Mouse (Mus musculus) kidney, postnatal 0 days (tissue): Measurements from ENCODE around the gene Adgrb2. TPM values are rescaled to one million over a fixed set of nuclear protein-coding genes. Genes with fewer than 3 reads are reported as not detected.

Experiments
- ATAC-seq: fragments of 200-750 bp; cut with Nextera tagmentation; replicated peaks from 2 replicates; pipeline ENCODE4 v1.8.0; 2017; ENCODE audit warnings: low read depth, moderate number of reproducible peaks, moderate TSS enrichment, moderate library complexity; ENCODE audit not compliant: low FRiP score
- DNase-seq: peaks from one replicate; pipeline ENCODE4 v3.0.0-alpha.2; 2016; ENCODE audit warnings: low spot score
- H3K27ac ChIP-seq: fragments of 300-500 bp; sonication (generic); 2 replicates; pipeline ENCODE4 v1.5.1; 2014; ENCODE audit warnings: mild to moderate bottlenecking
- H3K27me3 ChIP-seq: fragments of 300-500 bp; sonication (generic); 2 replicates; pipeline ENCODE4 v1.6.1; 2014; ENCODE audit warnings: low read length, mixed read lengths; ENCODE audit not compliant: insufficient read depth
- H3K36me3 ChIP-seq: fragments of 300-500 bp; sonication (generic); 2 replicates; pipeline ENCODE4 v1.6.1; 2014; ENCODE audit warnings: low read length, mixed read lengths; ENCODE audit not compliant: insufficient read depth
- H3K4me1 ChIP-seq: fragments of 300-500 bp; sonication (generic); replicated peaks from 2 replicates; pipeline ENCODE4 v1.6.1; 2014; ENCODE audit warnings: antibody characterized with exemption, low read length, mixed read lengths; ENCODE audit not compliant: insufficient read depth
- H3K4me2 ChIP-seq: fragments of 300-500 bp; sonication (generic); 2 replicates; pipeline ENCODE4 v1.6.1; 2014; ENCODE audit warnings: mild to moderate bottlenecking, low read length, moderate library complexity, mixed read lengths
- H3K4me3 ChIP-seq: fragments of 300-500 bp; sonication (generic); replicated peaks from 2 replicates; pipeline ENCODE4 v1.5.1; 2014; ENCODE audit warnings: low read depth, low read length
- H3K9ac ChIP-seq: fragments of 300-500 bp; sonication (generic); 2 replicates; pipeline ENCODE4 v1.6.1; 2014; ENCODE audit warnings: low read depth, low read length
- H3K9me3 ChIP-seq: fragments of 300-500 bp; sonication (generic); replicated peaks from 2 replicates; pipeline ENCODE4 v1.6.1; 2016; ENCODE audit warnings: low read length, inconsistent platforms, mixed read lengths
- CTCF ChIP-seq: IDR thresholded peaks from 2 replicates; pipeline ENCODE4 v1.5.1; 2016; ENCODE audit warnings: antibody characterized with exemption, low read depth, mild to moderate bottlenecking, moderate library complexity
- WGBS: fragments of 180-500 bp; shearing (Covaris S2); extraction: QIAGEN DNeasy Blood & Tissue Kit; methylation state at CpG from one replicate; pipeline ENCODE4 v1.1.7; 2014; 5-methylcytosine and 5-hydroxymethylcytosine counted together
- polyA plus RNA-seq: library from polyadenylated mRNA; unstranded; fragments of >200 nt; fragmentation: Nextera tagmentation; extraction: Ambion mirVana; gene quantifications from 2 replicates; pipeline ENCODE4 v1.2.1, GENCODE M21; 2015

Adgrb2 gene
- polyA plus RNA-seq, 1 experiment from 2014 or later = 1.8 TPM

DNA sequence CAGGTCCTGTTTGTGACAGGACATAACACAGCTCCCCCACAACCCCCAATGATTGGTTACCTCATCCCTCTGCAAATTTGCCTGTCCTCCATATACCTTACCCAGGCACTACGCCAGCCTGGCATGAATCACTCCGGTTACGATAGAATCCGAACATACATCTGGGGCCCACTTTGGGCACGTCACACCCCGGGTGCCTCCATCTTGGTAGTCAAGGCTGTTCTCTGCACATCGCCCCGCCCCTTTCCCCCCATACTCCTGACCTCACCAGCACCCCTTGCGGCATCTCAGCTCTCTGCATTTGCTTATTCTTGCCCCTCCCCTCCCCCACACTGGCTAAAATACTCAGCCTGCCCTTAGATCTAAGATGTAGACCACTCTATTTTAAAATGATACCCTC lies 20.9 kb downstream of the Adgrb2 start:
- 70% methylated on average over 9 of the region's 9 CpGs for WGBS

GRCm38 (mm10) chr4:130006533-130006932 lies 21.9 kb downstream of the Adgrb2 start:
- TF ChIP-seq CTCF = no peak
- Histone ChIP-seq H3K27me3 (no peaks in the 10 kb centered on the region), H3K36me3 (no peaks in the 10 kb centered on the region), H3K4me1 (peaks cover 8% of the 10 kb centered on the region), H3K4me2 (peak overlapping the region; percentile 51), H3K9me3 (no peaks in the 10 kb centered on the region), H3K4me3 (0 out of 2 replicates have a peak overlapping the region, but pooled peaks have one; percentile 9), H3K27ac (no peak overlapping the region), H3K9ac (no peak overlapping the region)
- 9% methylated on average over 25 of the region's 25 CpGs for WGBS
- DNase-seq (peak; percentile 39), ATAC-seq (no peak)

More for the DNA sequence above, 20.9 kb downstream of the Adgrb2 start:
- peak; percentile 24; the same call in 1 of the 2 replicates for TF ChIP-seq CTCF
- no peak overlapping the region for H3K4me2 ChIP-seq
- peak; percentile 40 for DNase-seq
- H3K4me3 ChIP-seq = no peak overlapping the region
- H3K36me3 ChIP-seq = no peaks in the 10 kb centered on the region
- peaks cover 12% of the 10 kb centered on the region for H3K4me1 ChIP-seq
- ATAC-seq = no peak
- no peak overlapping the region for H3K9ac ChIP-seq
- no peaks in the 10 kb centered on the region for H3K27me3 ChIP-seq
- H3K27ac ChIP-seq = no peak overlapping the region
- no peaks in the 10 kb centered on the region for H3K9me3 ChIP-seq

DNA sequence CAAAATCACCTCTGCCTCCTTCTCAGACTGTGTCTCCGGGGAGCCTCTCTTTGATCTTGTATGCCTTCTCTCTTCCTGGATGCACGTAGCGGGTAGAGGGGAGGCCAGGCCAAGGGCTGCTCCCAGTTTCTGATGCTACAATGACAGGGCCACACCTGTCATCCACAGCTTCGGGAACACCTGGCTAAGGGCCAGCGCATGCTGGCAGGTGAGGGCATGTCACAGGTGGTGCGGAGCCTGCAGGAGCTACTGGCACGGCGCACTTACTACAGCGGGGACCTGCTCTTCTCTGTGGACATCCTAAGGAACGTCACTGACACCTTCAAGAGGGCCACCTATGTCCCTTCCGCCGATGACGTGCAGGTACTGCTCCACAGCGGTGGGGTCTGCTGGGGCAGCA lies 24.4 kb downstream of the Adgrb2 start:
- Histone ChIP-seq H3K4me3 (no peak overlapping the region), H3K36me3 (no peaks in the 10 kb centered on the region), H3K4me1 (no peaks in the 10 kb centered on the region), H3K4me2 (no peak overlapping the region), H3K9me3 (no peaks in the 10 kb centered on the region), H3K9ac (no peak overlapping the region), H3K27ac (no peak overlapping the region), H3K27me3 (no peaks in the 10 kb centered on the region)
- ATAC-seq (no peak), DNase-seq (no peak)
- WGBS = 80% methylated on average over 14 of the region's 14 CpGs
- TF ChIP-seq CTCF = no peak

GRCm38 (mm10) chr4:130010723-130011122 lies 26.1 kb downstream of the Adgrb2 start:
- DNase-seq (no peak), ATAC-seq (no peak)
- 79% methylated on average over 4 of the region's 4 CpGs for WGBS
- H3K27me3 ChIP-seq = no peaks in the 10 kb centered on the region
- H3K9me3 ChIP-seq = no peaks in the 10 kb centered on the region
- H3K9ac ChIP-seq = no peak overlapping the region
- H3K4me1 ChIP-seq = no peaks in the 10 kb centered on the region
- no peaks in the 10 kb centered on the region for H3K36me3 ChIP-seq
- no peak overlapping the region for H3K27ac ChIP-seq
- TF ChIP-seq CTCF = no peak
- no peak overlapping the region for H3K4me3 ChIP-seq
- no peak overlapping the region for H3K4me2 ChIP-seq

DNA sequence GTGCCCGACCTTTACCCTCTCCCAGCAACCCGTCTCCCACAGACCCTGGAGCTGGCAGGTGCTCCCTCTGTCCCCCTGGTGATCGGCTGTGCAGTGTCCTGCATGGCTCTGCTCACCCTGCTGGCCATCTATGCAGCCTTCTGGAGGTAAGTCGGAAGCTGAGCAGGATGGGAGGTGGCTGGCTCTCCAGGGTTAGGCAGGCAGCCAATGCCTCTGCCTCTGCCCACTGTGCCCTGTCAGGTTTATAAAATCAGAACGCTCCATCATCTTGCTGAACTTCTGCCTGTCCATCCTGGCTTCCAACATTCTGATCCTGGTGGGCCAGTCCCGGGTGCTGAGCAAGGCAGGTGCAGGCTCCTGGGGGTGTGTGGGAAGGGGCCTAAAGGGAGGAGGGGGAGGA lies 27.6 kb downstream of the Adgrb2 start:
- no peak overlapping the region for H3K4me3 ChIP-seq
- no peak overlapping the region for H3K27ac ChIP-seq
- no peaks in the 10 kb centered on the region for H3K4me1 ChIP-seq
- H3K27me3 ChIP-seq = no peaks in the 10 kb centered on the region
- ATAC-seq (no peak), DNase-seq (no peak)
- no peak overlapping the region for H3K9ac ChIP-seq
- WGBS = 72% methylated on average over 6 of the region's 6 CpGs
- TF ChIP-seq CTCF = no peak
- H3K9me3 ChIP-seq = no peaks in the 10 kb centered on the region
- no peak overlapping the region for H3K4me2 ChIP-seq
- H3K36me3 ChIP-seq = no peaks in the 10 kb centered on the region

GRCm38 (mm10) chr4:130013111-130013510 lies 28.4 kb downstream of the Adgrb2 start:
- DNase-seq (no peak), ATAC-seq (no peak)
- H3K4me1 ChIP-seq = no peaks in the 10 kb centered on the region
- H3K4me2 ChIP-seq = no peak overlapping the region
- no peaks in the 10 kb centered on the region for H3K36me3 ChIP-seq
- H3K9me3 ChIP-seq = no peaks in the 10 kb centered on the region
- no peaks in the 10 kb centered on the region for H3K27me3 ChIP-seq
- TF ChIP-seq CTCF = no peak
- WGBS = 71% methylated on average over 10 of the region's 10 CpGs
- H3K27ac ChIP-seq = no peak overlapping the region
- no peak overlapping the region for H3K9ac ChIP-seq
- no peak overlapping the region for H3K4me3 ChIP-seq

- Histone ChIP-seq H3K36me3 (no peaks in the 10 kb centered on the region), H3K9ac (no peak overlapping the region), H3K9me3 (no peaks in the 10 kb centered on the region), H3K4me2 (no peak overlapping the region), H3K4me1 (no peaks in the 10 kb centered on the region), H3K27ac (no peak overlapping the region), H3K27me3 (no peaks in the 10 kb centered on the region), H3K4me3 (no peak overlapping the region)
- 63% methylated on average over 4 of the region's 4 CpGs for WGBS
- DNase-seq = no peak
- TF ChIP-seq CTCF = no peak
- ATAC-seq = no peak
These were observed 31.3 kb downstream of the Adgrb2 start for GRCm38 (mm10) chr4:130016010-130016409.
